ENCODE assay signal across 21 mouse cellular contexts in the genomic region with DNA sequence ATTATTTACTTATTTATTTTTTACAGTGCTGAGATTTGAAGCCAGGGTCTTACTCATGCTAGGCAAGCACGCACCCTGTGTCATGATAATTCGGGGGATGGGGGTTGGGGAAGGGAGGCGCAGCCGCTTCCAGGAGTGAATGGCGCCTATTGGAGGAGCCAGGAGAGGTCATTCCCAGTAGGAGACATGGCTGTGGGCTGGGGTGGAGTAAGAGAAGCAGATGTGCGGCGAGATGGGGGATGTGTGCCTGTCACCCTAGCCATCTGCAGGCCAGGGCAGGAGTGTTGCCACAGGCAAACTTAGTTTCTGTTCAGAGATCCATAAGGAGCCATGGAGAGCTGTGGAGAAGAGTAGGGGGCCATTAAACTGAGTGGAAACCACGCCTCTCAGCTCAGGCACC. TPM values are rescaled to one million over a fixed set of nuclear protein-coding genes. Genes with fewer than 3 reads are reported as not detected.
DNase-seq lines count a peak whose midpoint lies in the region; ATAC-seq and TF ChIP-seq lines count a peak whose summit lies in the region.
"Had no signal": no experiment of that assay in that cellular context is flagged by ENCODE, and none has a peak within 500 bp of the region (broad histone marks: within the 10 kb centered on the region; RNA-seq: fewer than 3 reads in every experiment).

No protein-coding gene starts in this region.

- intact Hi-C loops in gastrocnemius, adult 2 months (cut with DNase I): no loop called here

- TF ChIP-seq CTCF in ES-Bruce4 (IDR thresholded peaks at IDR 0.05; ENCODE audit: low read depth, low read length): no peak
- TF ChIP-seq CTCF in gastrocnemius, adult 2 months (IDR thresholded peaks at IDR 0.05): no peak

- peaks cover 12% of the 10 kb centered on the region for H3K4me1 ChIP-seq in limb, embryonic 12.5 days (replicated peaks)
- H3K4me1 ChIP-seq in limb, embryonic 10.5 days: peaks cover 38% of the 10 kb centered on the region
- peaks cover 12% of the 10 kb centered on the region for H3K4me1 ChIP-seq in ES-Bruce4 (ENCODE audit: control insufficient read depth, insufficient read depth, low read length)
- H3K4me1 ChIP-seq in forebrain, embryonic 13.5 days: peaks cover 17% of the 10 kb centered on the region

- no peak for TF ChIP-seq POLR2A in ES-Bruce4 (IDR thresholded peaks at IDR 0.05; ENCODE audit: insufficient read depth, low read length)

- H3K27me3 ChIP-seq in limb, embryonic 12.5 days: peaks cover 100% of the 10 kb centered on the region
- peaks cover 100% of the 10 kb centered on the region for H3K27me3 ChIP-seq in limb, embryonic 10.5 days (ENCODE audit: low read depth, poor library complexity, severe bottlenecking)
- H3K27me3 ChIP-seq in ES-Bruce4 (ENCODE audit: control insufficient read depth, insufficient read depth, low read length, poor library complexity, severe bottlenecking): peaks cover 3% of the 10 kb centered on the region; the same call in 1 of the 2 replicates
- peaks cover 100% of the 10 kb centered on the region for H3K27me3 ChIP-seq in forebrain, embryonic 13.5 days

- peak; percentile 75; the same call in 1 of the 2 replicates for TF ChIP-seq EP300 in ES-Bruce4 (IDR thresholded peaks at IDR 0.05; ENCODE audit: insufficient read depth, low read depth, low read length)

- no peaks in the 10 kb centered on the region for H3K9me3 ChIP-seq in limb, embryonic 12.5 days
- no peaks in the 10 kb centered on the region for H3K9me3 ChIP-seq in limb, embryonic 10.5 days (replicated peaks)
- H3K9me3 ChIP-seq in ES-Bruce4 (replicated peaks; ENCODE audit: control insufficient read depth, insufficient read depth, low read length, poor library complexity, severe bottlenecking): no peaks in the 10 kb centered on the region
- H3K9me3 ChIP-seq in forebrain, embryonic 13.5 days (replicated peaks): no peaks in the 10 kb centered on the region
- H3K9me3 ChIP-seq: forebrain, embryonic 12.5 days; heart, embryonic 10.5 days; heart, embryonic 15.5 days; hindbrain, embryonic 12.5 days had no signal

- H3K27ac ChIP-seq in limb, embryonic 12.5 days: no peak overlapping the region
- no peak overlapping the region for H3K27ac ChIP-seq in limb, embryonic 10.5 days
- H3K27ac ChIP-seq in ES-Bruce4 (ENCODE audit: insufficient read depth, low read length): no peak overlapping the region
- H3K27ac ChIP-seq in gastrocnemius, adult 2 months: no peak overlapping the region
- H3K27ac ChIP-seq in forebrain, embryonic 13.5 days: no peak overlapping the region
- H3K27ac ChIP-seq: embryonic facial prominence, embryonic 13.5 days; forebrain, embryonic 12.5 days; heart, embryonic 10.5 days; heart, embryonic 15.5 days; hindbrain, embryonic 12.5 days had no signal

- H3K9ac ChIP-seq in limb, embryonic 12.5 days (replicated peaks): no peak overlapping the region
- no peak overlapping the region for H3K9ac ChIP-seq in ES-Bruce4 (ENCODE audit: low read depth, poor library complexity, severe bottlenecking)
- no peak overlapping the region for H3K9ac ChIP-seq in forebrain, embryonic 13.5 days
- H3K9ac ChIP-seq: embryonic facial prominence, embryonic 13.5 days; forebrain, embryonic 12.5 days; forebrain, postnatal 0 days; heart, embryonic 15.5 days; hindbrain, embryonic 12.5 days had no signal

- H3K4me3 ChIP-seq in limb, embryonic 12.5 days (replicated peaks): no peak overlapping the region
- H3K4me3 ChIP-seq in limb, embryonic 10.5 days: no peak overlapping the region
- no peak overlapping the region for H3K4me3 ChIP-seq in ES-Bruce4 (ENCODE audit: low read depth, low read length)
- no peak overlapping the region for H3K4me3 ChIP-seq in gastrocnemius, adult 2 months
- no peak overlapping the region for H3K4me3 ChIP-seq in forebrain, embryonic 13.5 days
- H3K4me3 ChIP-seq: embryonic facial prominence, embryonic 13.5 days; forebrain, embryonic 12.5 days had no signal

- WGBS in limb, embryonic 12.5 days: under 1% methylated on average over 8 of the region's 8 CpGs
- WGBS in limb, embryonic 10.5 days: 2% methylated on average over 8 of the region's 8 CpGs
- WGBS in forebrain, embryonic 13.5 days: under 1% methylated on average over 8 of the region's 8 CpGs

- no peak for ATAC-seq in limb, embryonic 12.5 days (ENCODE audit: insufficient number of reproducible peaks, insufficient read depth, low FRiP score, low TSS enrichment, low read depth)
- no peak for ATAC-seq in forebrain, embryonic 13.5 days
- ATAC-seq: forebrain, postnatal 0 days; hindbrain, embryonic 16.5 days; inflammation-experienced regulatory T-cells, adult 6 months; intestine, postnatal 0 days; Patski had no signal

- 0 out of 2 replicates have a peak overlapping the region, but pooled peaks have one; percentile 2 for H3K4me2 ChIP-seq in limb, embryonic 12.5 days
- no peak overlapping the region for H3K4me2 ChIP-seq in forebrain, embryonic 13.5 days
- H3K4me2 ChIP-seq: embryonic facial prominence, embryonic 13.5 days; forebrain, embryonic 12.5 days; hindbrain, embryonic 12.5 days had no signal

- DNase-seq in limb, embryonic 10.5 days (ENCODE audit: low spot score): no peak
- DNase-seq in R1 (ENCODE audit: low read depth, low spot score): peak; percentile 84
- DNase-seq in gastrocnemius, adult 2 months: no peak
- DNase-seq: adrenal gland, adult 8-10 months; adrenal gland, postnatal 36 days; cerebellum, adult 8-10 months; forebrain, postnatal 0 days; heart, adult 18-20 months had no signal

- H3K36me3 ChIP-seq in limb, embryonic 12.5 days: no peaks in the 10 kb centered on the region
- no peaks in the 10 kb centered on the region for H3K36me3 ChIP-seq in limb, embryonic 10.5 days
- no peaks in the 10 kb centered on the region for H3K36me3 ChIP-seq in ES-Bruce4 (ENCODE audit: control insufficient read depth, insufficient read depth, low read length, poor library complexity, severe bottlenecking)
- no peaks in the 10 kb centered on the region for H3K36me3 ChIP-seq in forebrain, embryonic 13.5 days (ENCODE audit: poor library complexity, severe bottlenecking)
- H3K36me3 ChIP-seq: embryonic facial prominence, embryonic 13.5 days; forebrain, embryonic 12.5 days; heart, embryonic 10.5 days; heart, embryonic 15.5 days; hindbrain, embryonic 12.5 days had no signal

RNA-seq across cellular contexts. Expression of gene Insl3, which starts 1.4 kb away (rescaled TPM):
- 0.54 and 0.64 TPM in 2 replicates for polyA plus RNA-seq in limb, embryonic 12.5 days (2016; fragmentation: Nextera tagmentation; extraction: Ambion mirVana)
- polyA plus RNA-seq in limb, embryonic 10.5 days (2016; fragmentation: Nextera tagmentation; extraction: Ambion mirVana): 0.53 and 0.76 TPM in 2 replicates
- polyA plus RNA-seq in ES-Bruce4 (2011; ENCODE audit: insufficient read depth, insufficient read length, low read depth, missing spikeins): 1.3 and 3.7 TPM in 2 replicates
- 1 to 10 TPM in 1 of 2 experiments, not detected in 1; 1.4 TPM for total RNA-seq in gastrocnemius, adult 2 months (2021)
- 0.47 TPM in 1 of 2 replicates, not detected in the other for polyA plus RNA-seq in forebrain, embryonic 13.5 days (2015; fragmentation: Nextera tagmentation; extraction: Ambion mirVana)
- polyA plus RNA-seq: forebrain, embryonic 12.5 days; hindbrain, embryonic 12.5 days had no signal

RNA-seq across cellular contexts. Expression of gene Jak3, which starts 11.5 kb away (rescaled TPM):
- polyA plus RNA-seq in limb, embryonic 12.5 days (2016; fragmentation: Nextera tagmentation; extraction: Ambion mirVana): 3.8 and 4.4 TPM in 2 replicates
- polyA plus RNA-seq in limb, embryonic 10.5 days (2016; fragmentation: Nextera tagmentation; extraction: Ambion mirVana): 3.7 and 4.6 TPM in 2 replicates
- polyA plus RNA-seq in ES-Bruce4 (2011; ENCODE audit: insufficient read depth, insufficient read length, low read depth, missing spikeins): 8.0 and 9.7 TPM in 2 replicates
- 1 to 10 TPM; 2.1 to 2.5 TPM for total RNA-seq in gastrocnemius, adult 2 months (2021)
- 1.6 and 1.7 TPM in 2 replicates for polyA plus RNA-seq in forebrain, embryonic 13.5 days (2015; fragmentation: Nextera tagmentation; extraction: Ambion mirVana)

RNA-seq across cellular contexts. Expression of gene B3gnt3, which starts 14.0 kb away (rescaled TPM):
- 0.70 and 1.1 TPM in 2 replicates for polyA plus RNA-seq in limb, embryonic 12.5 days (2016; fragmentation: Nextera tagmentation; extraction: Ambion mirVana)
- 0.67 and 1.2 TPM in 2 replicates for polyA plus RNA-seq in limb, embryonic 10.5 days (2016; fragmentation: Nextera tagmentation; extraction: Ambion mirVana)
- 1.8 and 2.0 TPM in 2 replicates for polyA plus RNA-seq in ES-Bruce4 (2011; ENCODE audit: insufficient read depth, insufficient read length, low read depth, missing spikeins)
- 1 to 10 TPM; 2.1 to 2.9 TPM for total RNA-seq in gastrocnemius, adult 2 months (2021)
- polyA plus RNA-seq in forebrain, embryonic 13.5 days (2015; fragmentation: Nextera tagmentation; extraction: Ambion mirVana): 0.33 and 0.44 TPM in 2 replicates

RNA-seq across cellular contexts. Expression of gene Unc13a, which starts 16.1 kb away (rescaled TPM):
- 0.60 and 0.86 TPM in 2 replicates for polyA plus RNA-seq in limb, embryonic 12.5 days (2016; fragmentation: Nextera tagmentation; extraction: Ambion mirVana)
- 0.40 and 0.51 TPM in 2 replicates for polyA plus RNA-seq in limb, embryonic 10.5 days (2016; fragmentation: Nextera tagmentation; extraction: Ambion mirVana)
- 3.8 and 6.3 TPM in 2 replicates for polyA plus RNA-seq in ES-Bruce4 (2011; ENCODE audit: insufficient read depth, insufficient read length, low read depth, missing spikeins)
- total RNA-seq in gastrocnemius, adult 2 months (2021): not detected
- polyA plus RNA-seq in forebrain, embryonic 13.5 days (2015; fragmentation: Nextera tagmentation; extraction: Ambion mirVana): 13.0 and 15.8 TPM in 2 replicates
- total RNA-seq: gastrocnemius, postnatal 36 days had no signal

RNA-seq across cellular contexts. Expression of gene Fcho1, which starts 37.9 kb away (rescaled TPM):
- polyA plus RNA-seq in limb, embryonic 12.5 days (2016; fragmentation: Nextera tagmentation; extraction: Ambion mirVana): 5.5 and 6.0 TPM in 2 replicates
- polyA plus RNA-seq in limb, embryonic 10.5 days (2016; fragmentation: Nextera tagmentation; extraction: Ambion mirVana): 2.2 and 4.3 TPM in 2 replicates
- polyA plus RNA-seq in ES-Bruce4 (2011; ENCODE audit: insufficient read depth, insufficient read length, low read depth, missing spikeins): 8.7 and 8.8 TPM in 2 replicates
- not detected for total RNA-seq in gastrocnemius, adult 2 months (2021)
- 39.6 and 47.2 TPM in 2 replicates for polyA plus RNA-seq in forebrain, embryonic 13.5 days (2015; fragmentation: Nextera tagmentation; extraction: Ambion mirVana)
